Mouse (Mus musculus) 3134 (cell line): ENCODE measurements at regions not wholly inside any gene's neighbourhood (a gene's known extent, or its start where the extent isn't known, plus 50 kb on each side); places are given as distances from the start of the nearest gene placed in this dataset.

Source experiments
- DNase-seq: peaks from one replicate; pipeline ENCODE4 v3.0.0-alpha.2; 2011; ENCODE audit warnings: low spot score; ENCODE audit not compliant: insufficient read length; ENCODE audit errors: extremely low read depth

GRCm38 (mm10) chr15:40387746-40388145, 253.6 kb downstream of the 9330182O14Rik start:
- DNase-seq: no peak

GRCm38 (mm10) chr15:40388806-40389205, 254.6 kb downstream of the 9330182O14Rik start:
- DNase-seq: no peak

GRCm38 (mm10) chr15:40435156-40435555, 301.0 kb downstream of the 9330182O14Rik start:
- no peak for DNase-seq

- no peak for DNase-seq
These were observed 302.5 kb downstream of the 9330182O14Rik start for GRCm38 (mm10) chr15:40436688-40437087.

GRCm38 (mm10) chr15:40439827-40440226, 305.7 kb downstream of the 9330182O14Rik start:
- DNase-seq: no peak

GRCm38 (mm10) chr15:40448623-40449022, 314.5 kb downstream of the 9330182O14Rik start:
- no peak for DNase-seq

- no peak for DNase-seq
These were observed 319.1 kb downstream of the 9330182O14Rik start for GRCm38 (mm10) chr15:40453235-40453634.

- DNase-seq: no peak
These were observed 341.6 kb downstream of the 9330182O14Rik start for GRCm38 (mm10) chr15:40475659-40476355.

GRCm38 (mm10) chr15:40480386-40480785, 346.2 kb downstream of the 9330182O14Rik start:
- no peak for DNase-seq

GRCm38 (mm10) chr15:40481239-40481638, 347.1 kb downstream of the 9330182O14Rik start:
- no peak for DNase-seq

- peak; percentile 4 for DNase-seq
These were observed 351.8 kb downstream of the 9330182O14Rik start for GRCm38 (mm10) chr15:40485997-40486396.

GRCm38 (mm10) chr15:40501180-40502125, 367.3 kb downstream of the 9330182O14Rik start:
- DNase-seq: no peak

GRCm38 (mm10) chr15:40510826-40511225, 376.7 kb downstream of the 9330182O14Rik start:
- DNase-seq: no peak

GRCm38 (mm10) chr15:40524350-40524749, 390.2 kb downstream of the 9330182O14Rik start:
- no peak for DNase-seq

- DNase-seq: no peak
These were observed 399.3 kb downstream of the 9330182O14Rik start for GRCm38 (mm10) chr15:40533451-40533873.

GRCm38 (mm10) chr15:40561661-40562060, 427.5 kb downstream of the 9330182O14Rik start:
- no peak for DNase-seq

GRCm38 (mm10) chr15:40565716-40566115, 431.6 kb downstream of the 9330182O14Rik start:
- no peak for DNase-seq

GRCm38 (mm10) chr15:40566481-40566880, 432.3 kb downstream of the 9330182O14Rik start:
- no peak for DNase-seq

- DNase-seq: no peak
These were observed 434.5 kb downstream of the 9330182O14Rik start for GRCm38 (mm10) chr15:40568701-40569100.
